Mouse (Mus musculus) erythroblast, embryonic 14.5 days (primary cell): ENCODE measurements around the gene Pgls. TPM values are rescaled to one million over a fixed set of nuclear protein-coding genes. Genes with fewer than 3 reads are reported as not detected.

Experiments used
- H3K27me3 ChIP-seq: 2 replicates; pipeline ENCODE4 v1.6.1; 2012; ENCODE audit warnings: inconsistent platforms; ENCODE audit not compliant: control insufficient read depth
- H3K36me3 ChIP-seq: 2 replicates; pipeline ENCODE4 v1.6.1; 2012; ENCODE audit warnings: mild to moderate bottlenecking, inconsistent platforms; ENCODE audit not compliant: control insufficient read depth
- H3K4me1 ChIP-seq: 2 replicates; pipeline ENCODE4 v1.6.1; 2012; ENCODE audit warnings: inconsistent platforms; ENCODE audit not compliant: control insufficient read depth
- H3K4me3 ChIP-seq: replicated peaks from 2 replicates; pipeline ENCODE3; 2012; ENCODE audit warnings: moderate library complexity, mild to moderate bottlenecking, inconsistent platforms
- H3K9me3 ChIP-seq: 2 replicates; pipeline ENCODE4 v1.6.1; 2012; ENCODE audit warnings: low read length, inconsistent platforms, mixed read lengths; ENCODE audit not compliant: control insufficient read depth
- GATA1 ChIP-seq: IDR thresholded peaks from 2 replicates; pipeline ENCODE4 v1.6.1; 2012; ENCODE audit warnings: low read length, inconsistent platforms, mixed read lengths
- TAL1 ChIP-seq: IDR thresholded peaks from 3 replicates; pipeline ENCODE4 v1.6.1; 2012; ENCODE audit warnings: low read length, inconsistent platforms, mixed read lengths
- polyA plus RNA-seq: library from polyadenylated mRNA; stranded (reverse); fragments of >175 nt; gene quantifications from 2 replicates; pipeline ENCODE4 v1.2.3, GENCODE M21; 2012

Gene Pgls
- polyA plus RNA-seq: 12.5 and 16.2 TPM in 2 replicates

GRCm38 (mm10) chr8:71591471-71592373, at the start of gene Pgls:
Pgls (plus strand) TSS chr8:71592176.
- TF ChIP-seq GATA1 (peak; percentile 47; the same call in 1 of the 2 replicates), TAL1 (peak; percentile 55)
- Histone ChIP-seq H3K4me3 (peak within 1 kb of the TSS; percentile 81), H3K9me3 (no peaks in the 10 kb centered on the region), H3K36me3 (peaks cover 9% of the 10 kb centered on the region), H3K27me3 (no peaks in the 10 kb centered on the region), H3K4me1 (peaks cover 55% of the 10 kb centered on the region)

GRCm38 (mm10) chr8:71542632-71543343, 49.2 kb upstream of the Pgls start, which contains the start of gene Mvb12a:
Mvb12a (plus strand) TSS chr8:71542922.
- peaks cover 24% of the 10 kb centered on the region for H3K4me1 ChIP-seq
- TF ChIP-seq TAL1 (no peak), GATA1 (peak; percentile 27; the same call in 1 of the 2 replicates)
- no peaks in the 10 kb centered on the region for H3K9me3 ChIP-seq
- H3K36me3 ChIP-seq: peaks cover 18% of the 10 kb centered on the region; the same call in 1 of the 2 replicates
- no peaks in the 10 kb centered on the region for H3K27me3 ChIP-seq
- peak within 1 kb of the TSS; percentile 67 for H3K4me3 ChIP-seq

- H3K36me3 ChIP-seq: peaks cover 22% of the 10 kb centered on the region; the same call in 1 of the 2 replicates
- no peaks in the 10 kb centered on the region for H3K27me3 ChIP-seq
- H3K9me3 ChIP-seq: no peaks in the 10 kb centered on the region
- H3K4me1 ChIP-seq: peaks cover 18% of the 10 kb centered on the region
- H3K4me3 ChIP-seq: peak overlapping the region; percentile 67
- no peak for TF ChIP-seq GATA1
- no peak for TF ChIP-seq TAL1
Measured at GRCm38 (mm10) chr8:71543755-71544154, 48.2 kb upstream of the Pgls start.

- TF ChIP-seq TAL1 (no peak), GATA1 (no peak)
- Histone ChIP-seq H3K9me3 (no peaks in the 10 kb centered on the region), H3K4me3 (no peak overlapping the region), H3K4me1 (peaks cover 18% of the 10 kb centered on the region), H3K27me3 (no peaks in the 10 kb centered on the region), H3K36me3 (peaks cover 22% of the 10 kb centered on the region; the same call in 1 of the 2 replicates)
Measured at GRCm38 (mm10) chr8:71545053-71545452, 46.9 kb upstream of the Pgls start.

GRCm38 (mm10) chr8:71547590-71547989, 44.4 kb upstream of the Pgls start:
- Histone ChIP-seq H3K9me3 (no peaks in the 10 kb centered on the region), H3K4me3 (no peak overlapping the region)
- TF ChIP-seq TAL1 (no peak), GATA1 (no peak)

GRCm38 (mm10) chr8:71550754-71551153, 41.2 kb upstream of the Pgls start:
- H3K4me3 ChIP-seq: no peak overlapping the region
- no peaks in the 10 kb centered on the region for H3K9me3 ChIP-seq
- peaks cover 15% of the 10 kb centered on the region for H3K4me1 ChIP-seq
- no peaks in the 10 kb centered on the region for H3K27me3 ChIP-seq
- H3K36me3 ChIP-seq: peaks cover 15% of the 10 kb centered on the region; the same call in 1 of the 2 replicates
- TF ChIP-seq GATA1: no peak
- no peak for TF ChIP-seq TAL1

More at GRCm38 (mm10) chr8:71547590-71547989, 44.4 kb upstream of the Pgls start:
- H3K27me3 ChIP-seq: no peaks in the 10 kb centered on the region
- H3K4me1 ChIP-seq: peaks cover 16% of the 10 kb centered on the region
- H3K36me3 ChIP-seq: peaks cover 22% of the 10 kb centered on the region; the same call in 1 of the 2 replicates

GRCm38 (mm10) chr8:71552770-71553169, 39.2 kb upstream of the Pgls start:
- Histone ChIP-seq H3K9me3 (no peaks in the 10 kb centered on the region), H3K4me1 (peaks cover 15% of the 10 kb centered on the region), H3K36me3 (peaks cover 4% of the 10 kb centered on the region; the same call in 1 of the 2 replicates), H3K4me3 (no peak overlapping the region), H3K27me3 (peaks cover 13% of the 10 kb centered on the region)
- no peak for TF ChIP-seq GATA1
- TF ChIP-seq TAL1: no peak

- peaks cover 25% of the 10 kb centered on the region for H3K27me3 ChIP-seq
- no peaks in the 10 kb centered on the region for H3K9me3 ChIP-seq
- peaks cover 27% of the 10 kb centered on the region for H3K4me1 ChIP-seq
- H3K36me3 ChIP-seq: no peaks in the 10 kb centered on the region
- TF ChIP-seq GATA1 (no peak), TAL1 (no peak)
- no peak overlapping the region for H3K4me3 ChIP-seq
Measured at GRCm38 (mm10) chr8:71554001-71554400, 38.0 kb upstream of the Pgls start.

- Histone ChIP-seq H3K36me3 (no peaks in the 10 kb centered on the region), H3K4me1 (peaks cover 32% of the 10 kb centered on the region), H3K27me3 (peaks cover 32% of the 10 kb centered on the region), H3K9me3 (no peaks in the 10 kb centered on the region), H3K4me3 (no peak overlapping the region)
- TF ChIP-seq TAL1 (no peak), GATA1 (no peak)
Measured at GRCm38 (mm10) chr8:71554644-71555043, 37.3 kb upstream of the Pgls start.
